Mouse (Mus musculus) heart, adult 2 months (tissue): ENCODE measurements around the gene Wnt5b. TPM values are rescaled to one million over a fixed set of nuclear protein-coding genes. Genes with fewer than 3 reads are reported as not detected.

Experiments used
- DNase-seq, 2 experiments: peaks; one replicate each; pipeline ENCODE4 v3.0.0; 2021
- H3K27ac ChIP-seq: fragments of 200-600 bp; 2 replicates; pipeline ENCODE4 v1.8.1; 2022
- H3K27me3 ChIP-seq: fragments of 200-500 bp; 2 replicates; pipeline ENCODE4 v1.6.1; 2012; ENCODE audit warnings: mild to moderate bottlenecking, low read length, inconsistent platforms, mixed read lengths; ENCODE audit not compliant: control insufficient read depth, insufficient read depth
- H3K36me3 ChIP-seq: fragments of 200-500 bp; 2 replicates; pipeline ENCODE4 v1.6.1; 2012; ENCODE audit warnings: low read length, inconsistent platforms; ENCODE audit not compliant: control insufficient read depth, insufficient read depth
- H3K4me1 ChIP-seq: fragments of 200-500 bp; 2 replicates; pipeline ENCODE4 v1.6.1; 2011; ENCODE audit warnings: low read length; ENCODE audit not compliant: control insufficient read depth, insufficient read depth
- H3K4me3 ChIP-seq: fragments of 200-600 bp; 2 replicates; pipeline ENCODE4 v1.8.1; 2022
- H3K79me2 ChIP-seq: fragments of 200-500 bp; replicated peaks from 2 replicates; pipeline ENCODE4 v1.6.1; 2012; ENCODE audit warnings: mild to moderate bottlenecking, inconsistent platforms, low read length, moderate library complexity, mixed read lengths; ENCODE audit not compliant: control insufficient read depth, insufficient read depth
- H3K9ac ChIP-seq: fragments of 200-500 bp; 2 replicates; pipeline ENCODE4 v1.6.1; 2012; ENCODE audit warnings: low read depth, mild to moderate bottlenecking, control low read depth, inconsistent platforms, low read length, mixed read lengths
- CTCF ChIP-seq: fragments of 200-600 bp; IDR thresholded peaks from 2 replicates; pipeline ENCODE4 v1.8.1; 2022; ENCODE audit warnings: antibody characterized with exemption, mild to moderate bottlenecking, moderate library complexity
- EP300 ChIP-seq: fragments of 200-500 bp; IDR thresholded peaks from 2 replicates; pipeline ENCODE4 v1.6.1; 2011; ENCODE audit warnings: low read depth, low read length, control low read depth; ENCODE audit not compliant: insufficient read depth
- POLR2A ChIP-seq: fragments of 200-500 bp; IDR thresholded peaks from 2 replicates; pipeline ENCODE4 v1.6.1; 2011; ENCODE audit warnings: mild to moderate bottlenecking, low read depth, low read length, control low read depth; ENCODE audit not compliant: insufficient read depth
- WGBS: fragments of 180-500 bp; shearing (Covaris S2); methylation state at CpG from one replicate; pipeline ENCODE4 v1.1.7; 2018; 5-methylcytosine and 5-hydroxymethylcytosine counted together
- intact Hi-C: fragments of 180-260 bp; cut with DNase I; formaldehyde crosslinking; loops from one replicate; pipeline ENCODE4 v1.15.1; 2025
- polyA plus RNA-seq: library from polyadenylated mRNA; depleted of rRNA; stranded (reverse); fragments of >200 nt; gene quantifications from 2 replicates; pipeline ENCODE4 v1.2.3, GENCODE M21; 2012
- total RNA-seq, 2 experiments: library from RNA; stranded (reverse); gene quantifications; 2 replicates each; pipeline ENCODE4 v1.2.3; 2021

Wnt5b gene
- total and polyA plus RNA-seq, 3 experiments = 2.4 to 3.0 (median 2.9) TPM

DNA sequence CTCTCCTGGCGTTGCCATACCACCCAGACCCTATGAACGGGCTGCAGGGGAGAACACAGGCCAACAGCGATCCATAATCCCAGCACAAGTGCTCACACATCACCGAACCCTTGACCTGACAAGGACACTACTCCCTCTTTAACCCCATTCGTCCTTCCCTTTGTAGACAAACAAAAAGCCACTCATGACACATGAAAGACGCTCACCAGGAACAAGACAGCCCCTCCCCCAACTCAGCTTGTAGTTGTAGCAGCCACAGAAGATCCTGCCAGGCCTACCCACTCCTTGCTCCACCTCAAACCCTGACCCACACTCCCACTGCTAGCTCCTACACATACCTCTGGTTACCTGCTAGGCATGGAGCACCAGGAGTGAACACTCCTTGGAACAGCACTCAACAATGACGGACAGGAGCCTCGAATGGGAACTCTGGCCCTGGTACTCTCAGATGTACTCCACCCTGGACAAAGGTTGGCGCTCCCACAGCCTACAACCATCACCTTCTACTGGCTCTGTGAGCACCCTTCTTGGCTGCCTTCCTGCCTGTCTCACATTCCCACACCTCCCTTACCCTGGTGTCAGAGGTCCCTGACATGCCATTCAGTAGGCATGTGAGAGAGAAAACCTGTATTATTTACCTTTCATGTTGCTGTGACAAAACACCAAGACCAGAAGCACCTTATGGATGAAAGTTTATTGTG, 38.5 kb downstream of the Wnt5b start:
- 80% methylated on average over 9 of the region's 9 CpGs for WGBS
- TF ChIP-seq POLR2A (no peak), EP300 (no peak), CTCF (no peak)

DNA sequence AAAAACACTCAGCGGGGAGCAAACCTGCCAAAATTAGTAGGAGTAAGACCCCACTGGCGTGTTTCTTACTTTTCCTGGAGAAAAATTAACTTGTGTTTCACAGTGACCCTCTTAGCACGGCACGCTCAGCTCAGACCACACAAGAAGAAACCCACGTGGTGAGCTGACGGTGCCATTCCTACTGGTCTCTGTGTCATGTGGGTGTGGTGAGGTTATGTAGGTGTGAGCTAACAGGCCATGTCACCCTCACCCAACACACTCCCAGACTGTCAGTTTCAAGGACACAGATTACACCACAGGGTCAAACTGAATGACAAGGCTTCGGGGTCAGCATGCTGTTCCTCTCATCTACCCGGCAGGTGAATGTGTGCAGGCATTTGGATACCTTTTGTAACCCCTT, 39.4 kb downstream of the Wnt5b start:
- Histone ChIP-seq H3K4me3 (no peak overlapping the region), H3K79me2 (no peaks in the 10 kb centered on the region), H3K9ac (no peak overlapping the region), H3K27me3 (no peaks in the 10 kb centered on the region), H3K27ac (no peak overlapping the region), H3K4me1 (peaks cover 3% of the 10 kb centered on the region; the same call in 1 of the 2 replicates), H3K36me3 (no peaks in the 10 kb centered on the region)
- TF ChIP-seq CTCF (no peak), POLR2A (no peak), EP300 (no peak)
- intact Hi-C loops = no loop called here
- no peak for DNase-seq
- WGBS = 86% methylated on average over 8 of the region's 8 CpGs

More for the DNA sequence above, 38.5 kb downstream of the Wnt5b start:
- Histone ChIP-seq H3K27ac (no peak overlapping the region), H3K36me3 (no peaks in the 10 kb centered on the region), H3K4me1 (peaks cover 3% of the 10 kb centered on the region; the same call in 1 of the 2 replicates), H3K27me3 (no peaks in the 10 kb centered on the region), H3K79me2 (no peaks in the 10 kb centered on the region), H3K4me3 (no peak overlapping the region), H3K9ac (no peak overlapping the region)
- intact Hi-C loops = no loop called here
- DNase-seq = no peak

- WGBS = 37% methylated on average over 9 of the region's 9 CpGs
- H3K4me1 ChIP-seq = no peaks in the 10 kb centered on the region
- no peak overlapping the region for H3K27ac ChIP-seq
- no peak overlapping the region for H3K9ac ChIP-seq
- intact Hi-C loops = no loop called here
- H3K79me2 ChIP-seq = no peaks in the 10 kb centered on the region
- no peak overlapping the region for H3K4me3 ChIP-seq
- no peaks in the 10 kb centered on the region for H3K27me3 ChIP-seq
- H3K36me3 ChIP-seq = no peaks in the 10 kb centered on the region
- TF ChIP-seq EP300 (no peak), POLR2A (no peak)
- DNase-seq = no peak
These were observed 42.1 kb downstream of the Wnt5b start for GRCm38 (mm10) chr6:119502031-119502430.

GRCm38 (mm10) chr6:119500086-119500485, 44.1 kb downstream of the Wnt5b start:
- 62% methylated on average over 5 of the region's 5 CpGs for WGBS
- no peaks in the 10 kb centered on the region for H3K4me1 ChIP-seq
- H3K27me3 ChIP-seq = no peaks in the 10 kb centered on the region
- no peak overlapping the region for H3K4me3 ChIP-seq
- H3K27ac ChIP-seq = no peak overlapping the region
- TF ChIP-seq EP300 (no peak), POLR2A (no peak), CTCF (no peak)
- intact Hi-C loops = no loop called here
- no peaks in the 10 kb centered on the region for H3K36me3 ChIP-seq
- no peak for DNase-seq
- no peak overlapping the region for H3K9ac ChIP-seq
- no peaks in the 10 kb centered on the region for H3K79me2 ChIP-seq

DNA sequence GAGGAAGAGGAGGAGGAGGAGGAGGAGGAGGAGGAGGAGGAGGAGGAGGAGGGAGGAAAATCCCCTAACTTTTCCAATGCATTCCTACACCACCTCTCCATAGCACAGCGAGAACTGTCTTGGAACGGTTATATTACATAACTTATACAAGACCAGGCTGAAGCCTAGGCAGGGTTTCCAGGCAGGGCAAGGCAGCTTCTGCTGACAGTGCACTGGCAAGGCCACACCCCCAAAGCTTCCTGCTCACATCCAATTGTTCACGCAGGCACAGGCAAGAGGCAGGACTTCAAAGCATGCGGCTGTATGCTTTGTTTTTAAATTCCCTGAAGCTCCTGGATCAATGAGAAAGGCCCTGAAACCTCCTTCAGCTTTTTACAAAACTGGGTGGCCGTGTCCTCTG, 44.9 kb downstream of the Wnt5b start:
- H3K79me2 ChIP-seq = no peaks in the 10 kb centered on the region
- H3K36me3 ChIP-seq = no peaks in the 10 kb centered on the region
- H3K4me1 ChIP-seq = no peaks in the 10 kb centered on the region
- 25% methylated on average over 5 of the region's 5 CpGs for WGBS
- DNase-seq = peak in 1 of 2 experiments; percentile 56
- intact Hi-C loops = loop anchor here (10.0 kb wide), 1 partner anchor 266 kb away; no protein-coding TSS in a partner anchor
- H3K4me3 ChIP-seq = no peak overlapping the region
- no peaks in the 10 kb centered on the region for H3K27me3 ChIP-seq
- TF ChIP-seq CTCF (no peak), EP300 (no peak), POLR2A (no peak)
- no peak overlapping the region for H3K27ac ChIP-seq
- no peak overlapping the region for H3K9ac ChIP-seq

DNA sequence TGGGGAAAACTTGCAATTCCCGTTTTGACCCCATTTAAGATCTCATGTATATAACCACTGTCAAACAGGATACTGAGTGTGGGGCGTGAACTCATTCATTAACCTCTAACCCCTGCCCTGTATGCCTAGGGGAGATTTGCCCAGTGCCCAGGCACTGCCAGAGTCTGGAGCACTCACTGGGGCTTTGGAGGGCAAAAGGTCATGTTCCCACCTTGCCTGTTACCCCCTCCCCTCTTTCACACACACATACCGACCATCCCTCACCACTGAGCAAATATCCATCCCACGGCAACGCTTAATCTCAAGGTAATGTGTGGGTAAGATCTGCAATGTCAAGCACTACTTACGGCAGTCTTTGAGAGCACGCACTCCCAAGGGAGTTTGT, 51.5 kb downstream of the Wnt5b start:
- Histone ChIP-seq H3K27ac (no peak overlapping the region), H3K79me2 (no peaks in the 10 kb centered on the region), H3K36me3 (no peaks in the 10 kb centered on the region), H3K27me3 (no peaks in the 10 kb centered on the region), H3K4me3 (no peak overlapping the region), H3K4me1 (peaks cover 2% of the 10 kb centered on the region; the same call in 1 of the 2 replicates), H3K9ac (no peak overlapping the region)
- WGBS = 90% methylated on average over 7 of the region's 7 CpGs
- TF ChIP-seq EP300 (no peak), POLR2A (no peak), CTCF (no peak)
- intact Hi-C loops = loop anchor here (5.0 to 10.0 kb wide), 2 partner anchors 272 to 430 kb away; no protein-coding TSS in a partner anchor
- no peak for DNase-seq
